Mouse (Mus musculus) brown adipose tissue, adult 24 weeks (tissue): ENCODE measurements around the gene A3galt2. TPM values are rescaled to one million over a fixed set of nuclear protein-coding genes. Genes with fewer than 3 reads are reported as not detected.

Source experiments
- H3K27ac ChIP-seq: fragments of 200-500 bp; replicated peaks from 2 replicates; pipeline ENCODE4 v1.5.1; 2012; ENCODE audit warnings: low read depth, mild to moderate bottlenecking, low read length
- H3K4me1 ChIP-seq: fragments of 200-500 bp; 2 replicates; pipeline ENCODE4 v1.6.1; 2012; ENCODE audit warnings: low read length, mixed read lengths; ENCODE audit not compliant: control insufficient read depth, insufficient read depth, insufficient read length
- H3K4me3 ChIP-seq: fragments of 200-500 bp; 2 replicates; pipeline ENCODE4 v1.5.1; 2012; ENCODE audit warnings: low read depth, mild to moderate bottlenecking, low read length, moderate library complexity; ENCODE audit not compliant: insufficient read depth
- polyA plus RNA-seq: library from polyadenylated mRNA; stranded (reverse); fragments of >200 nt; gene quantifications from 2 replicates; pipeline ENCODE4 v1.2.4, GENCODE M21; 2012; ENCODE audit not compliant: missing spikeins, insufficient read depth, insufficient read length

Gene A3galt2
- polyA plus RNA-seq, 1 experiment: not detected

DNA sequence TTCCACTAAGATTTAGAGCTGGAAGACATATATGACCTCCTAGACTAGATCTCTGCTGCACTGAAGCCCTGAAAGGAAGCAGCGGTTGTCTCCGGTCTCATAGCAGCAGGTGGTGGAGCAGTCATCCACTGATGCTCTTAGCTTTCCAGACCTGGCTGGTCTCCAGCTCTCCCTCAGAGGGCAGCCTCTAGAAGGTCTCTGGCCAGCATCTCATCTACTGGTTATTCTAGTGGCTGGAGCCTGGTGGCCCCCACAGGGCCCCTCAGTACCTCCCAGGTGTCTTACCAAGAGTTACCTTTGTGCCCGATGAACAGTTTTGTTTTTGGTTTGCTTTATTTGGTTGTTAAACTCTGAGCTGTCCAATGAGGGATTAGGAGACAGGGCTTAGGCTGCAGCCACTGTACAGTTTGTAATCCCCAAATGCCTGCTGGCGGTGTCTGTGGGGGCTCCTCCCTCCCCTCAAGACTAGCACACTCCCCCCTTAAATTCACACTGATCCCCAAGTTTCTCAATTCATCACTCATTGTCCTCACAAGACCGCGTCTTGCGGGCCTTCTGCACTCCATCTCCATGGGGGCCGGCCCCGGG, 34.0 kb upstream of the A3galt2 start:
- Histone ChIP-seq H3K4me1 (no peaks in the 10 kb centered on the region; the same call in 1 of the 2 replicates), H3K27ac (no peak overlapping the region), H3K4me3 (no peak overlapping the region)

DNA sequence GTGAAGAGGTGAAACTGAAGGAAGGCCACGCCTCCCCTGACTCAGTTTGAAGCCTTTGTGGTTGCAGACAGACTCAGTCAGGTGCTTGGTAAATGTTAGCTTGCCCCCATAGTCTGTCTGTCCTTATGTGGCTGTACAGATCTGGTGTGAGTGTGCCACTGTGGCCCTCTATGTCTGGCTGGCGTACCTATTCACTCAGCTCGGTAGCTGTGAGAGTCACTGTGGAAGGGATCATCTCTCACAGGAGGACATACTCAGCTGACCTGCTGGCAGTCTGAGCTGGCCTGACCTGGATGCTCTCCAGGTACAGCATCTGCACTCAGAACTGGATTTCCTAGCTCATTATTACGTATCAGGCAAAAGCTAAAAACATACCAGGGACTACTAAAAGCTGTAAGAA, 33.4 kb upstream of the A3galt2 start:
- Histone ChIP-seq H3K4me3 (no peak overlapping the region), H3K27ac (no peak overlapping the region), H3K4me1 (peaks cover under 1% of the 10 kb centered on the region; the same call in 1 of the 2 replicates)

GRCm38 (mm10) chr4:128722932-128723331, 32.2 kb upstream of the A3galt2 start:
- H3K4me1 ChIP-seq: peaks cover 2% of the 10 kb centered on the region; the same call in 1 of the 2 replicates
- H3K27ac ChIP-seq: no peak overlapping the region
- H3K4me3 ChIP-seq: no peak overlapping the region

DNA sequence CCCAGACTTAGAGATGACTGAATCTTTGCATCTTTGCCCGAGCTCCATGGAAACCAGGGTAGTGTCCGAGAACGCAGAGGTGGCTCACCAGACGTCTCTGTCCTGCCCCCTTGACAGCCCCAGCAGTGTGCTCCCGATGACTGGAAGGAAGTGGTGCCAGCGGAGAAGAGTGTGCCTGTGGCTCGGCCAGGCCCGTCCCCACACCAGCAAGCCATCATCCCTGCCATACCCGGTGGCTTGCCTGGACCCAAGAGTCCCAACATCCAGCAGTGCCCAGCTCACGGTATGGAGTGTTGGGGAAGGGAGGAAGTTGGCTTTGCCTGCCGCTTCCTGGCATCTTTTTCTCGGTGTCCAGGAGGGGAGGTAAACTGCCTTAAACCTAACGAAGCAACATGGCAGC, 31.7 kb upstream of the A3galt2 start:
- peaks cover 2% of the 10 kb centered on the region; the same call in 1 of the 2 replicates for H3K4me1 ChIP-seq
- no peak overlapping the region for H3K27ac ChIP-seq
- no peak overlapping the region for H3K4me3 ChIP-seq

- H3K27ac ChIP-seq: no peak overlapping the region
- H3K4me1 ChIP-seq: peaks cover 4% of the 10 kb centered on the region
- no peak overlapping the region for H3K4me3 ChIP-seq
These were observed 31.1 kb upstream of the A3galt2 start for GRCm38 (mm10) chr4:128724059-128724458.

DNA sequence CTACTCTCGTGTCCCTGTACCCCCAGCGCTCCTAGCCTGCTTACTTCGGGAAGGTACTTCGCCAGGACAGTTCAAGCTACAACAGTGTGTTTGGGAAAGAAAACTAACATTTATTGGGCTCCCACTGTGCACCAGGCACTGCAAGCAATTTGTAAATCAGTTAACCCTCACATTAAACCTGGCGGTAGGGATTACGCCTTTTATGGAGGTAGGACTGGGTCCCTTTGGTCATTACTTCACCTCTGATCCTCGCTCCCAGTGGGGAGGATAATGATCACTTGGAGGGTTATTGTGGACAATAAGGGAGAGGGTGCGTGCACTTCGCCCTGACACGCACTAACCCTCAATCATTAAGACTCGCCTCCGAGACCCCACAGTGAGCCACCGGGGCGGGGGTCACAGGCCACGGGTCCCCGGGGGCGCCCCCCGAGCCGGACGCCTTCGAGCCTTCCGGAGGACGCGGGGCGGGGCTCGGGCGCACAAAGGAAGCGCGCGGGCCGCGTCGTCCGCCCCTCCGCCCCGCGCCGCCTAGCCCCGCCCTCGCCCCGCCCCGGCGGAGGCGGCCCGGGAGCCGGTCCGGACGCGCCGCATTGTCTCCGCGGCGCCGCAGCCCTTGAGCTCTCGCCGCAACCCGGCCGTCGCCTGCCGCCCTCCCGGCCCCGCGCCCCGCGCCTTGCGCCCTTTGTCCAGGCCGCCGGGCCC, 28.0 kb upstream of the A3galt2 start:
- Histone ChIP-seq H3K4me1 (peaks cover 13% of the 10 kb centered on the region), H3K4me3 (peak overlapping the region; percentile 96)

DNA sequence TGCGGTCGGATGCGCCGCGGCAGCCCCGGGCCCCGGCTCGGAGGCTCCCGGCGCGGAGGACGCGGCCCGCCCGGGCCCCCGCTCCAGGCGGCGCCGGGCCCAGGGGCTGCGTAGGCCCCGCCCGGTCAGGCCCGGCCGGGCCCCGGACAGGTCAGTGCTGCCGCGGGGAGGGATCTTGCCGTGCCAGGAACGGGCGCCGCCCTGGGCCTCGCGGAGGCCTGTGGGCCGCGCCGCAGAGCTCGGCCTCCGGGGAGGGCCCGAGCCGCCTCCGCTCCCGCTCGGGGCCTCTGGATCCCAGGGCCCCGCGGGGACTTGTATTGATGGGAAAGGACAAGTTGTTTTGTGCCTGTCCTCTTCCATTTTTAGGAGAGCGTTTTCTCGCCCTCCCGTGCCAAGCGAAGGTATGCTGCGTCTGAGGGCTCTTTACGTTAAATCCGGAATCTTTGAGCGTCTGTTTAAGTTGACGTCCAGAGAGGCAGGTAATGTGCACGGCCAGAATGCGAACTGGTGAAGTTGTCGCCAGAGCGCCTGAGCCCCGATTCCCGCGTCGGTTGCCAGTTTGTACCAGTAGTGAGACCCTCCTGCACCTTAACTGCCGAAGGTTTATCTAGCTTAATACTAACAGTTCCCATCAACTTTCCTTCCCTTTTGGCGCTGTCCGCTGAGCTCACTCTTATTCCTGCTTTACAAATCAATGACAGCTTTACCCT, 27.3 kb upstream of the A3galt2 start:
- Histone ChIP-seq H3K4me1 (peaks cover 13% of the 10 kb centered on the region), H3K27ac (peak overlapping the region; percentile 80), H3K4me3 (peak overlapping the region; percentile 96)

More for the DNA sequence above, 28.0 kb upstream of the A3galt2 start:
- peak overlapping the region; percentile 88 for H3K27ac ChIP-seq

DNA sequence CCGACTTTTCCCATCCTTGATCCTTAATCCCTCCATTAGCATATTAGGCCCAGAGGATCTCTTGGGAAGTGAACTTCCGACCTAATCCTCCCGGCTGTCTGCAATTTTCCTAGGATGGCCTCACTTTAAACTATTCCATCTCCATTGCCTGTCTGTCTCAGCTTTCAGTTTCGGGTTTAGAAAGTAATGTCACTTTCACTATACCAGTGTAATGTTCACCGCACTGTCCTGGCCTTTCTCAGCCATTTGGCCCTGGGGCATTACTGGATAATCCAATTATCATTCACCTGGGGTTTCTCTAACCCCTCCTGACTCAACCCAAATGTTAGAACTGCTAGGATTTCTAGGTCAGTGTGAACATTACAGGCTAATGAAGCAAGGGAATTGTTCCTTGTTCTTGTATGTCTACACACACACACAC, 26.7 kb upstream of the A3galt2 start:
- Histone ChIP-seq H3K4me1 (peaks cover 16% of the 10 kb centered on the region), H3K4me3 (peak overlapping the region; percentile 96), H3K27ac (peak overlapping the region; percentile 80)

DNA sequence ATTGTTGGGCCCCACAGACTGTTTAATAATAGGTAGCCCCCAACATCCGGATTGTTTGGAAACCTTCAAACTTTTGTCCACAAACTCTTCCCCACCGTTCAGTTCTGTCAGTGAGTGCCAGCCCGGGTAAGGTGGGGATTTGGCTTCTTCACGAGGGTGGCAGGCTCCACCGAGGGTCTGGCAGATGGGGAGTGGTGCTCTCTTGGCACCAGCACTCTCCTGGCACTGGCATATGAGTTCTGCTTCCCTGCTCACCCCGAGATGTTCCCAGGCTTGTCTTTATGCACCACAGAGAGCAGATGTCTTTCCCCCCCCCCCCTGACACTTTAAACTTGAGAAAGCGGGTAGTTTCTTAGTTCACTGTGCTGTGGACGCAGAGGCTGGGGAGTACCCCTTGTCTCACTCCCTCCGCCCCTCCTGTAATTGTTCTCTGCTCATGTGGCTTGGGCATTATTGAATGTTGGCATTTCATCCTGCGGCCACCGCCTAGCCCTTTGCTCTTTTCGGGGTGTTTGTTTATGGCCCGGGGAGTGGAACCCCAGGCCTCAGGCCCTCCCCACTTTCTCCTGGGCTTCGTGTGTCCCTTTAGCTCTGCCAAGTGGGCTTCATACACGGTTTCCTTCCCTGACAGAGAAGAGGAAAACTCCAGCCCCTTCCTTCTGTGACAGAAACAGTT, 26.0 kb upstream of the A3galt2 start:
- H3K4me3 ChIP-seq: peak overlapping the region; percentile 96
- H3K27ac ChIP-seq: peak overlapping the region; percentile 84
- H3K4me1 ChIP-seq: peaks cover 24% of the 10 kb centered on the region

- H3K4me1 ChIP-seq: peaks cover 29% of the 10 kb centered on the region
- peak overlapping the region; percentile 84 for H3K27ac ChIP-seq
- peak overlapping the region; percentile 96 for H3K4me3 ChIP-seq
These were observed 25.5 kb upstream of the A3galt2 start for GRCm38 (mm10) chr4:128729709-128730037.

DNA sequence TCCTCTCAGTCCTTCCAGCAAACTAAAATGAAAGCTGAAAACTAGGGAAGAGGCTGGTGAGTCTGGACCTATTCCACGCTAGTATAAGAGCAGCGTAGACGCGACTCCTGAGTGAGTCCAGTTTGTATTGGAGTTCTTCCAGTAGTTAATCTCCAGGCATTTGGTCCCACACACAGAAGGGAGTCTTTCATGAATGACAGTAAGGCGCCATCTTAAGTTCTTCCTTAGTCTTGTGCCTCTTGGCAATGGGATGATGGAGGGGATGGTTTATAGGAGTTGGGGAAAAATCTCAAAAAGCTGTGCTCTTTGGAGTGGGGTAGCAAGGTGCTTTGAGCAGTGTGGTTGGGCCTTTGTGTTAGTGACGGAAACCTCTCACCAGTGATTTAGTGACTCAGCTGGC, 24.9 kb upstream of the A3galt2 start:
- H3K27ac ChIP-seq: peak overlapping the region; percentile 84
- H3K4me3 ChIP-seq: peak overlapping the region; percentile 8; the same call in 1 of the 2 replicates
- peaks cover 34% of the 10 kb centered on the region for H3K4me1 ChIP-seq

- Histone ChIP-seq H3K27ac (no peak overlapping the region), H3K4me3 (no peak overlapping the region), H3K4me1 (peaks cover 44% of the 10 kb centered on the region)
These were observed 22.4 kb upstream of the A3galt2 start for GRCm38 (mm10) chr4:128732794-128733193.

- peaks cover 44% of the 10 kb centered on the region for H3K4me1 ChIP-seq
- no peak overlapping the region for H3K4me3 ChIP-seq
- H3K27ac ChIP-seq: peak overlapping the region; percentile 66
These were observed 21.7 kb upstream of the A3galt2 start for GRCm38 (mm10) chr4:128733496-128733895.

DNA sequence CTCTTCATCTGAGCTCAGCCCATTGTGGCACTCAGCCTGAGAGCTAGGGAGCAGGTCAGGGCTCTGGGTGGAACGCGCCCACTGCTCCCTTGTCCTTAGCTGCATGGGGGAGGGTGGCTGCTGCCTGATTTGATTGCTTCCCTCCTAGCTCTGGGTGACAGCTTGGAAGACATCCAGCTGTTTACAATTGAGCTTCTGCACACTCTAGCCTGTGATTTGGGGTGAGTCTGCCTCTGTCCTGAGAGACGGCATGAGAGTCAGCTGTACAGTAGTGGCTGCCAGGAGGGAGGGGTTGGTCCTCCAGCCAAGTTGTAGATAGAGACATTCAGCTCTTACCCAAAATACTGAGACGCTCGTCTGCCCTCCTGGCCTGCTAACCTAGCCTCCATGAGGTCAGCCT, 20.9 kb upstream of the A3galt2 start:
- peak overlapping the region; percentile 66 for H3K27ac ChIP-seq
- H3K4me1 ChIP-seq: peaks cover 41% of the 10 kb centered on the region
- H3K4me3 ChIP-seq: no peak overlapping the region
